Mouse (Mus musculus): Measurements from ENCODE around the gene Ulk4.

DNA sequence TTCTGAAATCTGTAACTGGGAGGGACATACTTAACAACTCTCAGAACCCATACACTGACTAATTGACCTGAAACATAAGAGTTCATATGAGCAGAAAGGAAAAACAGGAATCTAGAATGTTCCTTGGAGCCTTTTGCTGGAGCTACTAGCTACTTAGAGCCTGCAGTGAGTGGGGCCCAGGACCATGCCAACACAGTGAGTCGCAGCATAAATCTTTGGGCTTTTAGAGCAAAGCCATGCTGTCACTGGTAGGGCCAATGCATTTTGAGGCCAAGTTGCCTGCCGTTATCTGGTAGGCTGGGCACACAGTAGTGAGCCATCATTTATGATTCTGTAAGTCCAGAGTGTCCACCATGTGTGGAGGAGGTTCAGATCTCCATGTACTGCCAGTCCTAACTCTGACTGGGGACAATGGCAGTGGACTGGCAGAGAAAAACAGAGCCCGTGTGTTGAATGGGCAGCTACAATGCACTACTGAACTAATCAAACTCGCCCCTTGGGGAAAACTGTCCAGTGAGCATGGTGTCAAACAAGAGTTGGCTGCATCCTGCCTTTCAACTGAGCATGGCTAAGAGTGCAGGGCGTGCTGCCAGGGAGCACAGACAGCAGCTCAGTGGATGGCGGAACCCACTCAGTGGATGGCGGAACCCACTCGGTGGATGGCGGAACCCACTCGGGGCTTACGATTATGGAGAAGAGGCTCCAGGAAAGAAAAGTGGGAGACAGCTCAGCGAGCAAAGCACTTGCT, 115.0 kb downstream of the Ulk4 start:
- TF ChIP-seq POLR2A (IDR thresholded peaks at IDR 0.05; ENCODE audit: control insufficient read depth, extremely low read depth, insufficient read depth, low read length, poor library complexity) (no peak), CTCF (IDR thresholded peaks at IDR 0.05; ENCODE audit: borderline replicate concordance, control insufficient read depth, extremely low read depth, insufficient read depth, low read length, poor library complexity) (no peak)

Data from thymus, adult 2 months (tissue).